Comparison of ENCODE assay signal across 12 mouse cellular contexts in the genomic region with DNA sequence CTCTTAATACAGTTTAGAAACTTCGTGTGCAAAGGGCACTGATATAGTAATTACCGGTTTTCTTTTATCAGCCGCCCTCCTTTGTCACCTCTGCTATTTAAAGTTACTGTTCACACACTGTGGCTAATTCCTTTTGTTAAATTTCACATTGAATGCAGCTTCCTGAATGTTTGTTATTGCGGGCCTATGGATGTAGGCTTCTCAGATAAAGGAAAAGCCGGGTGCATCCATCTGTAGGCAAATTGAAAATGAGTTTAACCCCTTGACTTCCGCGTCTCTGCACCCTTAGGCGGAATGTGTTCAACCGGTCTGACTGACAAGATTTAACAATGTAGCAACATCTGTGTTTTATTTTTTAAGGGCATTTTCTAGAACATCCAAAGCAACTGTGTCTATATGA.
DNase-seq lines count a peak whose midpoint lies in the region; ATAC-seq and TF ChIP-seq lines count a peak whose summit lies in the region.
"Had no signal": no experiment of that assay in that cellular context is flagged by ENCODE, and none has a peak within 500 bp of the region (broad histone marks: within the 10 kb centered on the region; RNA-seq: fewer than 3 reads in every experiment).

No protein-coding gene starts in this region.

- no peaks in the 10 kb centered on the region for H3K36me3 ChIP-seq in hindbrain, embryonic 10.5 days
- no peaks in the 10 kb centered on the region for H3K36me3 ChIP-seq in midbrain, embryonic 15.5 days (replicated peaks)

- DNase-seq in left cerebral cortex, adult 2 months (ENCODE audit: extremely low spot score in 1 of 2, low spot score in 2 of 2) = no peak
- no peak for DNase-seq in left cerebral cortex, postnatal 4 days
- DNase-seq in hindbrain, embryonic 10.5 days (ENCODE audit: low spot score) = peak; percentile 51
- DNase-seq in left cerebral cortex, postnatal 10 days (ENCODE audit: extremely low spot score in 1 of 2, low spot score in 2 of 2) = no peak
- DNase-seq in gastrocnemius, postnatal 10 days = no peak
- DNase-seq: adrenal gland, postnatal 25 days; cerebellum, postnatal 36 days; kidney, postnatal 10 days; right cerebral cortex, postnatal 25 days had no signal

- no peaks in the 10 kb centered on the region for H3K9me3 ChIP-seq in hindbrain, embryonic 10.5 days
- no peaks in the 10 kb centered on the region for H3K9me3 ChIP-seq in midbrain, embryonic 15.5 days

- WGBS in hindbrain, embryonic 10.5 days = 15% methylated on average over 9 of the region's 9 CpGs
- 11% methylated on average over 9 of the region's 9 CpGs for WGBS in midbrain, embryonic 15.5 days

- 0 out of 2 replicates have a peak, but pooled peaks cover 4% of the 10 kb centered on the region for H3K27me3 ChIP-seq in hindbrain, embryonic 10.5 days (ENCODE audit: insufficient read depth, poor library complexity, severe bottlenecking)
- peaks cover 6% of the 10 kb centered on the region; the same call in 1 of the 2 replicates for H3K27me3 ChIP-seq in midbrain, embryonic 15.5 days (replicated peaks)

- TF ChIP-seq CTCF in left cerebral cortex, adult 2 months (IDR thresholded peaks at IDR 0.05) = no peak

- H3K4me2 ChIP-seq in midbrain, embryonic 15.5 days = no peak overlapping the region

- intact Hi-C loops in left cerebral cortex, adult 2 months (cut with DNase I) = loop anchor here (10.0 kb wide), 2 partner anchors 332 to 432 kb away; no protein-coding TSS in a partner anchor
- intact Hi-C loops in left cerebral cortex, postnatal 4 days (cut with DNase I) = no loop called here
- intact Hi-C loops in left cerebral cortex, postnatal 10 days (cut with DNase I) = loop anchor here (5.0 kb wide), 1 partner anchor 84 kb away; no protein-coding TSS in a partner anchor

- H3K9ac ChIP-seq in midbrain, embryonic 15.5 days = no peak overlapping the region

- no peak for ATAC-seq in midbrain, embryonic 15.5 days (replicated peaks)
- no peak for ATAC-seq in granulocyte monocyte progenitor cell, adult 5-6 weeks (replicated peaks; ENCODE audit: poor library complexity, severe bottlenecking)
- ATAC-seq in cerebellum, adult (ENCODE audit: insufficient number of reproducible peaks, low FRiP score, low TSS enrichment) = no peak

- peaks cover 78% of the 10 kb centered on the region for H3K4me1 ChIP-seq in hindbrain, embryonic 10.5 days (replicated peaks)
- peaks cover 43% of the 10 kb centered on the region for H3K4me1 ChIP-seq in midbrain, embryonic 15.5 days

- H3K27ac ChIP-seq in left cerebral cortex, adult 2 months = 0 out of 2 replicates have a peak overlapping the region, but pooled peaks have one; percentile 12
- H3K27ac ChIP-seq in hindbrain, embryonic 10.5 days = peak overlapping the region; percentile 90
- peak overlapping the region; percentile 45; the same call in 1 of the 2 replicates for H3K27ac ChIP-seq in midbrain, embryonic 15.5 days

- H3K4me3 ChIP-seq in left cerebral cortex, adult 2 months = no peak overlapping the region
- peak overlapping the region; percentile 53 for H3K4me3 ChIP-seq in hindbrain, embryonic 10.5 days
- no peak overlapping the region for H3K4me3 ChIP-seq in midbrain, embryonic 15.5 days

Comparison
In these comparisons a context has a peak if more than half of its experiments do, and no peak if none do; other contexts are left out.
1. H3K27ac ChIP-seq: peak in every context shown above with its lines; median percentile 90 in hindbrain, embryonic 10.5 days; 45 in midbrain, embryonic 15.5 days; 12 in left cerebral cortex, adult 2 months.